Mouse (Mus musculus): ENCODE results near the gene Gm4871.
"Not testable (repeated sequence)": the region's sequence is repeated elsewhere in the genome, so short reads cannot be mapped to it uniquely, and the experiment has no call there.

Gm4871 gene

DNA sequence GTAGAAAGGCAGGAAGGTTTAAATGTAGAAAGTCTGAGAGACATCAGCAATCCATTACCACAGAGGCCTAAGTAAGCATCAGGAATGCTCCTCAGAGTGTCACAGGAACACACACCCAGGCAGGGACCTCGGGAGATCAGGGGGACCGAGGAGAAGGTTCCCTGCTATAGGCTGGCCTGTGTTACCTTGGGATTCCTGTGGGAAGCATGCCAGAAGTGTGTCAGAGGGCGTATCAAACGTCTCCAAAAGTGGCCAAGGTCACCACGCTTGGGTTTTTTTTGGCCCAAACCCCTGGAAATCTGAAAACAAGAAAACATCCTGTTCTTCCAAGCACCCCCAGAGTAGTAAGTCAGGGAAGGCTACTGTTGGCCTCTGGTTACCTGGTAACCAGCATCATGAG, at the start of gene Gm4871:
Gene Gm4871 (minus strand): TSS at position 364 of the 400 bp plus-strand sequence.
- DNase-seq (ENCODE audit: low read depth, low spot score): not testable (repeated sequence)

GRCm38 (mm10) chr5:145081866-145082613, 49.5 kb upstream of the Gm4871 start:
- no peak for DNase-seq (ENCODE audit: low read depth, low spot score)

GRCm38 (mm10) chr5:145075081-145075480, 42.5 kb upstream of the Gm4871 start:
- DNase-seq (ENCODE audit: low read depth, low spot score): no peak

DNA sequence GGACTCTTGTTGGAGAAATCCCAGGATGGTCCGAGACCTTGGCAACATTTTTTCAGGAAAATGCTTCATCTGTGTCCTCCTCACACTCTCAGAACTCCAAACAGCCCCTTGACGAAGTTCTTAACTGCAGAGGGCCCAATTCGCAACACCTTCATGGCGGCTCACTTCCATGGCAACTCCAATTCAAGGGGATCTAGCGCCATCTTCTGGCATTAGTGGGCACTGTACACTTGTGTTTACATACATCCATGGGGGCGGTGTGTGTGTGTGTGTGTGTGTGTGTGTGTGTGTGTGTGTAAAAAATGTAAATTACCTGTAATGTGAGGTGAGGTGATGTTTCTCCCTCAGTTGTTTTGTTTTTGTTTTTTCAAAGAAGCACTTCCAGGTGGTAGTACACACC, 38.8 kb upstream of the Gm4871 start:
- no peak for DNase-seq (ENCODE audit: low read depth, low spot score)

DNA sequence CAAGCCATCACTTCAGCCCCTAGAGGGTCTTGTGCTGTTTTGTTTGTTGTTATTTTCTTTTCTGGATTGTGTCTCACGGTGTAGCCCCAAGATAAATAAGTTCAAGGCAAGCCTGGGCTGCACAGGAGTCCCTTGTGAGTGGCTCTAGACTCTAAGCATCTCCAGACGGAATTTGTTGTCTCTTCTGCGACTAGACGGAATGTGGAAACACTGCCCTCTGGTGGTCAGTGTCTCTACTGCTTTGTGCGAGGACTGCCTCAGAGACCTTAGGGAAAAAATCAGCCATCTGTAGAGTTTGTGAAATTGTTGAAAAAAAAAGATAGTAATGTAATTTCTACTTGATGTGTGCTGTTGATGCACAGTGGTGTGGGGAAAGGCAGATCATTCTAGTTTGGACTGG, 37.2 kb upstream of the Gm4871 start:
- DNase-seq (ENCODE audit: low read depth, low spot score): peak; percentile 73

DNA sequence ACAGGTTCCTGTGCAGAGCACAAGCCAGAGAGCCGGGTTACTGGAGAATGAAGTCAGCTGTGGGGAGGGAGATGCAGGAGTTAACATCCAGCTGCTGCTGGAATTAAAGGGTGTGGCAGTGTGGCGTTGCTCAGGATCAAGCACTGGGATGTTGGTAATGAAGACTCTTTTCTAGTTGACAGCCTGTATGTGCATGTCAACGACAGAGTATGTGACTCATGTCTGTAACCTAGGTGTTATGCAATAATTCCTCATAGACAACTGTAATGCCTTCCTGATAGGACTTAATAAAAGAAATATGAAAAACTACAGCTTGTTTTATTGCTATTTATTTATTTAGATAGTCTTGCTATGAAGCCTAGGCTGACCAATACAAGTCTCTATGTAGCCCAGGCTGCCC, 36.3 kb upstream of the Gm4871 start:
- no peak for DNase-seq (ENCODE audit: low read depth, low spot score)

- DNase-seq (ENCODE audit: low read depth, low spot score): no peak
Measured at GRCm38 (mm10) chr5:145064765-145065340, 32.3 kb upstream of the Gm4871 start.

- DNase-seq (ENCODE audit: low read depth, low spot score): no peak
Measured at GRCm38 (mm10) chr5:145059524-145059923, 27.0 kb upstream of the Gm4871 start.

DNA sequence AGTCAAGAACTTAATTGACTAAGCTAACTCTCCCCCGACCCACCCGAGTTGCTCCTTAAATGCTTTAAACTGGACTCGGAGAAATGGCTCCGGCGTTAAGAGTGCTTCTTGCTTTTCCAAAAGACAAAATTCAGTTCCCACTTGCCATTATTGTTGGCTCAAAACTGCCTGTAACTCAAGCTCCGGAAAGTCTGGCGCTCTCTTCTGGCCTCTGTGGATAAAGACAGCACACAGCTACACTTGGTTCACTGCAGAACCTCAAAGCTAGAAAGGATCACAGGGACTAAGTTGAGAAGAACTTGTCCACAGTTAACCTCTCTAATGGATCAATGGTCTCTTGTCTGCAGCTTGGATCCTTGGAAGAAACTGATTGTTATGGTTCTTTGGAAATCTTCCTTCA, 26.2 kb upstream of the Gm4871 start:
- DNase-seq (ENCODE audit: low read depth, low spot score): no peak

DNA sequence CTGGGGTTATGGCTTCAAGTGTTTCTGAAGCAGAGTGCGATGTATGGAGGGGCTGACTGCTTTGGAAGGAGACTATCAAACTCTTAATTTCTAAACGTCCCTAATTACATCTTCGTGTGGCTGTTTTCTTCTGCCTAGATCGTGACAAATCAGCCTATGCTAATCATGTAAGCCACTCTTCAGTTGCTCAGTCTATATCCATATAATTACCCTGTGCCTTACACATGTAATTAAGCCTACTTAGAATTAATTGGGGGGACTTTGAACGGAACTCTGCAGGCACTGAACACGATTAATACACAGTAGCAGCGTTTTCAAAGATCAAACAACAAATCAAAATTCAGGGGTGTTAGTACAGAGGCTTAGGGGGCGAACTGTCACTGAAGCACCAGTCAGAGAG, 25.4 kb upstream of the Gm4871 start:
- no peak for DNase-seq (ENCODE audit: low read depth, low spot score)

DNA sequence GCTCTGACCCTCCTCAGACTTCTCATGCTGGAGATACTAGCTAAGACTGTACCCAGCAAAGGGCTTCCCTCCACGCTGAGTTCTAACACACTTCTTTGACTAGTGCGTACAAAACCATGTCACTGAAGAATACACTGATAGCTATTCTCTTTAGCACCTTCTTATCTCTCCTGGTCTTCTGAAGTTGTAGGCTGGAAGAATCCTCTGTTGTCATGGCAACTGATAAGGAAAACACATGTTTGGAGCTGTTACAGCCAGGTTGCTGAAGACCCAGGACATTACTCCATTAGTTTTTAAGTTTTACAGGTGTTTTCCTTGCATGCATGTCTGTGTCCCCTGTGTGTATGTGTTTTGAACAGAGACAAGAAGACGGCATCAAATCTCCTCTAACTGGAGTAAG, 21.6 kb upstream of the Gm4871 start:
- not testable (repeated sequence) for DNase-seq (ENCODE audit: low read depth, low spot score)

GRCm38 (mm10) chr5:145042690-145043089, 10.1 kb upstream of the Gm4871 start, which contains the start of gene 1700018F24Rik:
1700018F24Rik (plus strand) TSS chr5:145042990.
- DNase-seq (ENCODE audit: low read depth, low spot score): not testable (repeated sequence)

GRCm38 (mm10) chr5:145041628-145042027, 9.1 kb upstream of the Gm4871 start:
- peak; percentile 11 for DNase-seq (ENCODE audit: low read depth, low spot score)

DNA sequence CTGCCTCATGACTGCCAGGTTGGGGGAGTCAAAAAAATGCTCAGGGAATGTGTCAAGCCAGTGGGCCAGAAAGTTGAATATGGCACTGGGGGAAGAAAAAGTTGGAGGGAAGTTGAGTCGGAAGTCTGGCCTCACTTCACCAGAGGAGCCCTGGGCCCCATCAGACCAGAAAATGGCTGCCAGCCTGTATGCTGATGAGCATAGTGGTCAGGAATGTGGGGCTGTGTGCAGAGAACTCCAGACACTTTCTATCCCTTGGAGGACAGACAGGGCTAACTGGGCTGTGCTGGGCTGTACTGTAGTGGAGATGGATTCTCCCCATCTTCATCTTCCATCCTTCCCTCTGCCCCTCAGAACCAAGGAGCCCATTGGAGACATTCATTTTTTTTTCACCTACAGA, 2.1 kb downstream of the Gm4871 start:
- DNase-seq (ENCODE audit: low read depth, low spot score): not testable (repeated sequence)

DNA sequence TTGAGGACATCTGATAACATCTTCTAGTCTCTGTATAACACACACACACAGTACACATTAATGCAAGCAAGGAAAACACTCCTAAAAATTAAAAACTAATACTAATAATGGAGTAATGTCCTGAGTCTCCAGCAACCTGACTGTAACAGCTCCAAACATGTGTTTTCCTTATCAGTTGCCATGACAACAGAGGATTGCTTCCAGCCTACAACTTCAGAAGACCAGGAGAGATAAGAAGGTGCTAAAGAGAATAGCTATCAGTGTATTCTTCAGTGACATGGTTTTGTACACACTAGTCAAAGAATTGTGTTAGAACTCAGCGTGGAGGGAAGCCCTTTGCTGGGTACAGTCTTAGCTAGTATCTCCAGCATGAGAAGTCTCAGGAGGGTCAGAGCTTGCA, 11.8 kb downstream of the Gm4871 start:
- DNase-seq (ENCODE audit: low read depth, low spot score): not testable (repeated sequence)

GRCm38 (mm10) chr5:145020254-145020653, 12.3 kb downstream of the Gm4871 start:
- DNase-seq (ENCODE audit: low read depth, low spot score): not testable (repeated sequence)

- DNase-seq (ENCODE audit: low read depth, low spot score): not testable (repeated sequence)
Measured at GRCm38 (mm10) chr5:145016761-145017160, 15.8 kb downstream of the Gm4871 start.

GRCm38 (mm10) chr5:145014278-145014677, 18.3 kb downstream of the Gm4871 start:
- DNase-seq (ENCODE audit: low read depth, low spot score): no peak

GRCm38 (mm10) chr5:145008878-145009659, 23.5 kb downstream of the Gm4871 start:
- DNase-seq (ENCODE audit: low read depth, low spot score): no peak

GRCm38 (mm10) chr5:145005596-145005995, 27.0 kb downstream of the Gm4871 start:
- no peak for DNase-seq (ENCODE audit: low read depth, low spot score)

GRCm38 (mm10) chr5:145004495-145004894, 28.1 kb downstream of the Gm4871 start:
- DNase-seq (ENCODE audit: low read depth, low spot score): no peak

DNA sequence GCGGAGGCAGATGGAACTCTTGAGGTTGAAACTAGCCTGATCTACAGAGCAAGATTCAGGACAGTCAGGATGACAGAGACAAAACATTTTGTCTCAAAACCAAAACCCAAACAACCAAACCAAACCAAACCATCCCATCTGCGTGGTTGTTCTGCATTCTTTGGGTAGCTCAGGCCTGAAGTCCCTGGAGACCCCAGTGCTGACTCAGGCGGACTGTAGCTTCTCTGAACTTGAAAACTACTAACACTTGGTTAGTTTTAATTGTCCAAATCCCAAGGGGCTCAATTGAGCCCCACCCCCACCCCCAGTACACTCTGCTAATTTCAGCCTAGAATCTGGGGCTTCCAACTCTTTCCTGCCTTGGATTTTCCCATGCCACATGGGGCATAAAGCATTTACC, 29.2 kb downstream of the Gm4871 start:
- no peak for DNase-seq (ENCODE audit: low read depth, low spot score)
